Comparison of ENCODE assay signal across 16 mouse cellular contexts in genomic region chr14:13332497-13333306, GRCm38 (mm10). TPM values are rescaled to one million over a fixed set of nuclear protein-coding genes. Genes with fewer than 3 reads are reported as not detected.
DNase-seq lines count a peak whose midpoint lies in the region; ATAC-seq and TF ChIP-seq lines count a peak whose summit lies in the region.
"Had no signal": no experiment of that assay in that cellular context is flagged by ENCODE, and none has a peak within 500 bp of the region (broad histone marks: within the 10 kb centered on the region; RNA-seq: fewer than 3 reads in every experiment).

No protein-coding gene starts in this region.

- WGBS in neural tube, embryonic 12.5 days = 61% methylated on average over 10 of the region's 10 CpGs
- WGBS in forebrain, postnatal 0 days = 61% methylated on average over 10 of the region's 10 CpGs
- WGBS in midbrain, embryonic 12.5 days = 59% methylated on average over 10 of the region's 10 CpGs

- H3K27ac ChIP-seq in neural tube, embryonic 12.5 days = no peak overlapping the region
- H3K27ac ChIP-seq in forebrain, postnatal 0 days (ENCODE audit: low read depth, low read length) = no peak overlapping the region
- H3K27ac ChIP-seq in midbrain, embryonic 12.5 days (replicated peaks) = no peak overlapping the region
- H3K27ac ChIP-seq: neural tube, embryonic 13.5 days had no signal

- no peak for TF ChIP-seq CTCF in forebrain, postnatal 0 days (IDR thresholded peaks at IDR 0.05; ENCODE audit: low read depth)

- H3K4me3 ChIP-seq in neural tube, embryonic 12.5 days = no peak overlapping the region
- H3K4me3 ChIP-seq in forebrain, postnatal 0 days (ENCODE audit: low read depth, low read length) = no peak overlapping the region
- H3K4me3 ChIP-seq in midbrain, embryonic 12.5 days = no peak overlapping the region
- H3K4me3 ChIP-seq: neural tube, embryonic 13.5 days had no signal

- ATAC-seq in neural tube, embryonic 12.5 days (ENCODE audit: low FRiP score, low read depth) = peak; percentile 63
- ATAC-seq in forebrain, postnatal 0 days = peak; percentile 58; the same call in 1 of the 2 replicates
- peak; percentile 44; the same call in 1 of the 2 replicates for ATAC-seq in midbrain, embryonic 12.5 days (ENCODE audit: low FRiP score, low read depth)

- no peak overlapping the region for H3K9ac ChIP-seq in neural tube, embryonic 12.5 days
- H3K9ac ChIP-seq in forebrain, postnatal 0 days = no peak overlapping the region
- H3K9ac ChIP-seq in midbrain, embryonic 12.5 days (replicated peaks) = no peak overlapping the region
- H3K9ac ChIP-seq: neural tube, embryonic 13.5 days had no signal

- H3K36me3 ChIP-seq in neural tube, embryonic 12.5 days = no peaks in the 10 kb centered on the region
- no peaks in the 10 kb centered on the region for H3K36me3 ChIP-seq in forebrain, postnatal 0 days (ENCODE audit: insufficient read depth)
- H3K36me3 ChIP-seq in midbrain, embryonic 12.5 days = no peaks in the 10 kb centered on the region
- H3K36me3 ChIP-seq: neural tube, embryonic 13.5 days had no signal

- no peak overlapping the region for H3K4me2 ChIP-seq in neural tube, embryonic 12.5 days (replicated peaks)
- H3K4me2 ChIP-seq in forebrain, postnatal 0 days (ENCODE audit: low read depth) = no peak overlapping the region
- no peak overlapping the region for H3K4me2 ChIP-seq in midbrain, embryonic 12.5 days (replicated peaks)
- H3K4me2 ChIP-seq: neural tube, embryonic 13.5 days had no signal

- no peaks in the 10 kb centered on the region for H3K9me3 ChIP-seq in neural tube, embryonic 12.5 days
- H3K9me3 ChIP-seq in forebrain, postnatal 0 days (ENCODE audit: low read length) = no peaks in the 10 kb centered on the region
- H3K9me3 ChIP-seq in midbrain, embryonic 12.5 days = no peaks in the 10 kb centered on the region
- H3K9me3 ChIP-seq: neural tube, embryonic 13.5 days had no signal

- H3K27me3 ChIP-seq in neural tube, embryonic 12.5 days (replicated peaks) = no peaks in the 10 kb centered on the region
- no peaks in the 10 kb centered on the region for H3K27me3 ChIP-seq in forebrain, postnatal 0 days (ENCODE audit: insufficient read depth, low read length)
- H3K27me3 ChIP-seq in midbrain, embryonic 12.5 days = no peaks in the 10 kb centered on the region
- H3K27me3 ChIP-seq: neural tube, embryonic 13.5 days had no signal

- no peak for DNase-seq in neural tube, embryonic 10.5 days (ENCODE audit: extremely low spot score, low spot score)
- DNase-seq in forebrain, postnatal 0 days = no peak
- no peak for DNase-seq in frontal cortex, postnatal 10 days (ENCODE audit: low spot score in 2 of 2)
- no peak for DNase-seq in natural killer cell, adult 2 months (ENCODE audit: low spot score in 2 of 2)
- DNase-seq in left cerebral cortex, adult 18-20 months (ENCODE audit: low spot score in 2 of 2) = no peak
- DNase-seq: adrenal gland, postnatal 36 days; cerebellum, adult 8-10 months; gastrocnemius, postnatal 14 days; kidney, adult 2 months; lung, adult 18-20 months; lung, postnatal 36 days; thymus, adult 18-20 months had no signal

- no peaks in the 10 kb centered on the region; the same call in 1 of the 2 replicates for H3K4me1 ChIP-seq in neural tube, embryonic 12.5 days
- no peaks in the 10 kb centered on the region for H3K4me1 ChIP-seq in forebrain, postnatal 0 days (ENCODE audit: insufficient read depth)
- H3K4me1 ChIP-seq in midbrain, embryonic 12.5 days = no peaks in the 10 kb centered on the region

RNA-seq across cellular contexts. Expression of gene Synpr, which starts 48.1 kb away (rescaled TPM):
- 14.5 and 15.9 TPM in 2 replicates for polyA plus RNA-seq in neural tube, embryonic 12.5 days (2016; fragmentation: Nextera tagmentation; extraction: Ambion mirVana)
- total RNA-seq in forebrain, postnatal 0 days (2014; rRNA removed) = 67.2 and 107 TPM in 2 replicates
- polyA plus RNA-seq in forebrain, postnatal 0 days (2015; fragmentation: Nextera tagmentation; extraction: Ambion mirVana) = 64.5 and 69.3 TPM in 2 replicates
- 6.2 and 11.4 TPM in 2 replicates for polyA plus RNA-seq in midbrain, embryonic 12.5 days (2016; fragmentation: Nextera tagmentation; extraction: Ambion mirVana)
- total RNA-seq in left cerebral cortex, adult 18-20 months (2021) = 100 to 1,000 TPM; 119 to 136 TPM
- total RNA-seq: liver, adult 2 months had no signal
- polyA plus RNA-seq: kidney, adult 2 months; liver, adult 2 months had no signal
